Mouse (Mus musculus) left cerebral cortex, postnatal 25 days (tissue): ENCODE measurements around the gene Ifi211. TPM values are rescaled to one million over a fixed set of nuclear protein-coding genes. Genes with fewer than 3 reads are reported as not detected.
"Not testable (repeated sequence)": the region's sequence is repeated elsewhere in the genome, so short reads cannot be mapped to it uniquely, and the experiment has no call there.

Experiments used
- DNase-seq, 2 experiments: peaks; one replicate each; pipeline ENCODE4 v3.0.0; 2022; ENCODE audit warnings: low spot score in 2 of 2, mixed read lengths in 1 of 2
- intact Hi-C: fragments of 180-260 bp; cut with DNase I; formaldehyde crosslinking; loops from one replicate; pipeline ENCODE4 v1.15.1; 2025
- total RNA-seq, 2 experiments: library from RNA; stranded (reverse); gene quantifications; 2 replicates each; pipeline ENCODE4 v1.2.3; 2021

Ifi211 gene
- not detected for total RNA-seq

- DNase-seq, intact Hi-C loops: not testable (repeated sequence)
Measured at GRCm38 (mm10) chr1:173912548-173913255, at the start of gene Ifi211. Ifi211 (minus strand) TSS chr1:173913046.

DNA sequence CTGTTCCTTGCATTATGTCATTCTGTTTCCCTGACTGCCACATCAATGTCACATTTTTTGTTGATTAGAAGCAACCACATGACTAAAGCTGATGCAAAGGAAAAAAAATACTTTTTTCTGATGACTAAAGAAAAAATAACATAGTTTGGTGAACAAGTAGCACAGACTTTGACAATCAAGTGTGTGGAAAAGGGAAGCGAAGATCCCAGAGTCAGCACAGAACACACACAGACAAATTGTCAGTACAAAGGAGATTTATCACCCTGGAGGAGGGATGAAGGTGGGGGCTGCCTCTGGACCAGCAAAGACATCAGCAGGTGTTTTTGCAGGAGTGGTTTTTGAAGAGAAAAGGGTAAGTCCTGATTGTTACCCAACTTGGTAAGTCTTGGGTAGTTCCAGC is 48.6 kb upstream of the Ifi211 start:
- DNase-seq, intact Hi-C loops: not testable (repeated sequence)

DNA sequence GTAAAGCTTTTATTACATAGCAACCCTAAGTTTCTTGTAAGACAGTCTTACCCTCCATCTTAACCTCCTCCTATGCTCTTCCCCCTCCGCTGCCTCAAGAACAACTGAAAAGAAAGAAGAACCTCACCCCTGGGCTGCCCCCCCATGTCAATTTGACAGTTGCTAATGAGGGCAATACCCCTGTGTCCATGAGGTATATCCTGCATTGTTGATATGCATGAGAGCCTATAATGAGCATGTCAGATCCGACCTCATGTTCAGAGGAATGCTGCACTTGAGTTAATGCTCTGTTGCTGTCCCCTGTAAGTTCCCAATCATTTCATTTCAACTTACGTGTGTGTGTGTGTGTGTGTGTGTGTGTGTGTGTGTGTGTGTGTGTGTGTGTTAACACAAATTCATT is 47.2 kb upstream of the Ifi211 start:
- intact Hi-C loops, DNase-seq: not testable (repeated sequence)

DNA sequence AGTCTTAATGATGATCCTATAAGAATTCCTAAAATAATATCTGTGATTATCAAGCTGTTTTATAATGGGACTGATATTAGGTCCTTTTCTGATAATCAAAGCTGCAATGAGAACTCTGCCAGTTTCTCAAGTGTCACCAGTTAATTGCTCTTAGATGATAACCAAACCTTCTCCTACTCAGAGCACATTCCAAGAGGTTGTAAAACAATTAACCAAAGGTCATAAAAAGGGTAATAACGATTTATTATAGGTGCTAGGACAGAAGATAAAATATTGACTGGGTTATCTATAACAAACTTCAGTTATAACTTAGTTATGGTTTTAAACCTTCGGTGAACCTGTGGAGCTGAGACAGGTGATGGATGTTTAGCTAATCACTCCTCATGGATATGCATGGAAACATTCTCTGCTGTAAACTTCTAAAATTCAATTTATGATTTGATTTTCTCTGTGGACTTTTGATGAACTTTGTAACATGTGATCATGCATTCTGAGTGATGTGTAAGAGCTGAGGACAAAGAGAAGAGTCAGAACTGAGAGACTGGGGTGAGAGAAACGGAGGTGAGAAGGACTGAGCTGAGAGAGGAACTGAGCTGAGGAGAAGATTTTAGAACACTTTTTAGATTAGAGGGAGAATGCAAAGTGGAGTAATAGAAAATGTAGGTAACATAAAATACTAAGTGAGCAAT is 43.1 kb upstream of the Ifi211 start:
- DNase-seq, intact Hi-C loops: not testable (repeated sequence)

DNA sequence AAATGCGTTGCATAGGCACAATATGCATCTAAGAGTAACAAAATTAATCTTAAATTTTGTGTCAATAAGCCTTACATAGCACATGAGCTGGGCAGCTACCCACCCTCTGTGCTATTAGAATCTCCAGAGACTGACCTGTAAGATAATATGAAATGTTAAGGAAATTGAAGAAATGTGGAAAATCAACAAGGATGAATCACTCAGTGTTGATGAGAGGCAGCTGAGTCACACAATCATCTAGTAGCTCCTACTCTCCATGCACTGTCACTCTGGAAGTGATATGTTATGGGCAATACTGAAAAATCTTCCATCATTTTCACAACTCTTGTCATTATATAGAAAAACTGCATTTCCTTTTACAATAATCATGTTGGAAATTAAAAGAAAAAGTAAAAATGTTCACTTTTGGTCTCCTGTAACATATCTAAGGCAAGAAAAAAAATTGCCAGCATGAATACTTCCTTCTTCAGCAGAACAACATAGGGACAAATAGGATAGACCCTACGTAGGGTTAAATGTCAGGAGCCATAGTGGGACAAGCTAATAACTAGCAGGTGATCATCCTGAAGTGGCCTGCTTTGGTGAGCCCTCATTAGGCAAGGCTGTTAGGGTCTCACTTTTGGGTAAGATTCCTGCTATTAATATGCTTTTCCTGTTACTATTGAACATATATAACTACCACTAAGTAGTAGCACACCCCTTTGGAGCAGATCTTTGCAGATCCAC is 42.4 kb upstream of the Ifi211 start:
- intact Hi-C loops = no loop called here
- no peak for DNase-seq

DNA sequence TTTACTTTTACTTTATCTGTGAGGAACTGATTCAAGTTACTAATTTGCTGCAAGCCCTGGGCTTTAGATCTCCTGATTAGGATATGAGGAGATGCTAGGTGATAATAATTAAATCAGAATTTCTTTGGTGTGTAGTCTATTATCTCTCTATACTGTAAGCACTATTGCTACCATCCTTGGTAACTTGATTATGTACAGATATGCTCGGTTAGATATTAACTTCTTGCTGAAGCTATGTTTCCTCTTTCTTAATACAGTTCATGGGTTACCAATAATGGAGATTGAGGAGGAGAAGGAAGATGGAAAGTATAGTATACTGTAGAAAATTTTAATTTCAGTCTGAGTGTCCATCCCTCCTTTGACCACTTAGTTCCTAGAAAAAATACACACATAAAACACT is 40.7 kb upstream of the Ifi211 start:
- no peak for DNase-seq
- intact Hi-C loops = no loop called here

- DNase-seq, intact Hi-C loops: not testable (repeated sequence)
Measured at GRCm38 (mm10) chr1:173949044-173949443, 36.2 kb upstream of the Ifi211 start.

- DNase-seq = peak in 1 of 2 experiments; percentile 9
- intact Hi-C loops = not testable (repeated sequence)
Measured at GRCm38 (mm10) chr1:173942780-173943066, 29.9 kb upstream of the Ifi211 start.

DNA sequence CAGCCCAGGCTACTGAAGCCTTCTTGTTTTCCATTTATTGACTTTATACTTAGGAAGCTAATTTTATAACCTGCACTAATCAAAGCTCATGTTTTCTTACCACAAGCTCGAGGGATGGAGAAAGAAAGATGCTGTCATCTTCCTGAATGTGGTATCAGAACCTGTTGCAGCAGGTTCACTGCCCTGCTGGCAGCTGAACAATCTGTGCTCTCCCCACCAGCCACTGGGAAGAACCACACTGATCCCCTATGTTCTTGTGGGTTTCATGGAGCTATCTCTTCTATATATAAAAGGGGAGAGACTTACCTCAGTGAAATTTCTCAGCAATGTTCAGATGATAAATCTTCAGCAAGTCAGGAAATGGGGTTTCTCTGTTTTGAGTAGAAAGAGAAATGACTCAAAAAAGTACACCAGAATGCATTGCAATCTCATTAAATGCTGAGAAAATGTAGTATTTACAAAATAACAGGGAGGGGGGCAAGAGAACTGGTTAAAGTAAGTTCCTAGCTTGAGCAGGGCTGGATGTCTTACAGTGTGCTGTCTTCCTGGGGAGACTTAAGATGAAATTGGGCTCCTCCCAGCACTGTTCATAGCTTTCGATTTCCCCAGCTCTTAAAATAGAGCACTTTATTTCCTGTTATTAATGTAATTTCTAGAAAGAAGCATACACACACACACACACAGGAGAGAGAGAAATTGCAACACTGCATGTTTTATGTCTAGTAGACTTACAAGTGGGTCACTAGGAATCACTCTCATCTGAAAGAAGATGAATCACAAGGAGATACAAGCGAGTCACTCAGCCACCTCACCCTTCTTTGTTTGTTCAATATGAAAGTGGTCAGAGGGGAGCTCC is 29.3 kb upstream of the Ifi211 start, which contains the start of the genes Mndal and Ifi203:
Gene Mndal, minus strand, starts transcription at position 568 of the 856 bp plus-strand sequence.
Gene Ifi203, minus strand, starts transcription at position 749 of the 856 bp plus-strand sequence.
- DNase-seq, intact Hi-C loops: not testable (repeated sequence)

DNA sequence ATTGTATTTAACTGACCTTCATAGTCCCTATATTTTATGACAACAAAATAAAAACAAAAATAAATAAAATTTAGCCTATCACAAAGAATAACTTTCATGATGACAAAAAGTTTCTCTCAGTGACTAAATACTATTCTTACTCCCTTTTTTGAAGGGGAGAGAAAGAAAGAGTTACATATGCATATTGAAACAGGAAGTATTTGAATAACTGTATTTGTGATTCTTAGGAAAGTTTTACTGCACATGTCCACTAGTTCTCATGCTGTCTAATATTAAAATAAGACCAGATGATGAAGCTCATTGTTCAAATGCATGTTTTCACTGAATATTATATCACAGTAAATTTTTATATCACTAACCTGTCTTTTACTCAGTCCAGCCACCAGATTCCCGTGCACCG is 28.7 kb upstream of the Ifi211 start:
- DNase-seq = not testable (repeated sequence)

DNA sequence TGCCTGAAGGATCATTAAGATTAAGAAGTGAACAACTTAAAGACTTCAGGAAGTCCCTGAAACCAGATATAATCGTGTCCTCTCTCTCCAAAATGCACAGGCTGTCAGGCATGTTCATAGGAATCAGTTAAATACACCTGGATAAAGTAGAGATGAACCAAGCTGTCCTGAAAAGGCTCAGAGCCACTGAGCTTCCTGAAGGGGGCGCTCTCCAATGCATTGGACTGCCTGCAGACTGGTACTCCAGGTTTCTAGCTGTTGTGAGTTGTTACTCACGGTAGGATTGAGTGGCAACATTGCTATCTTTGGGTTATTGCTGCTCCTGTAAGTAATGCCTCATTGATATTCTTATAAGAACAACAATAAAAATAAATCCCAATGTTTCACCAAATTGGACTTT is 6.4 kb upstream of the Ifi211 start:
- DNase-seq, intact Hi-C loops: not testable (repeated sequence)

More for the DNA sequence above, 28.7 kb upstream of the Ifi211 start:
- intact Hi-C loops = not testable (repeated sequence)

DNA sequence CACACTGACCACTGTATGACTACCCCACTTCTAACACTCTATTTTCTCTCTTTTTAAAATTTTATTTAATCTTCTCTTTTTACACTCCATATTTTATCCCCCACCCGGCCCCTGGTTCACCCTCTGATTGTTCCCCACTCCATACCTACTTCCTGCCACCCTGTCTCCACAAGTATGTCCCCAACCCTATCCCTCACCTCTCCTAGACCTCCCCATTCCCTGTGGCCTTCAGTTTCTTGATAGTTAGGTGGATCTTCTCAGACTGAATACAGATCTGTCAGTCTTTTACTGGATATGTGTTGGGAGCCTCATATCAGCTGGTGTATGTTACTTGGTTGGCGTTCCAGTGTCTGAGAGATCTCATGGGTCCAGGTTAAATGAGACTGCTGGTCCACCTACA is 1.7 kb upstream of the Ifi211 start:
- no peak for DNase-seq
- intact Hi-C loops = no loop called here

DNA sequence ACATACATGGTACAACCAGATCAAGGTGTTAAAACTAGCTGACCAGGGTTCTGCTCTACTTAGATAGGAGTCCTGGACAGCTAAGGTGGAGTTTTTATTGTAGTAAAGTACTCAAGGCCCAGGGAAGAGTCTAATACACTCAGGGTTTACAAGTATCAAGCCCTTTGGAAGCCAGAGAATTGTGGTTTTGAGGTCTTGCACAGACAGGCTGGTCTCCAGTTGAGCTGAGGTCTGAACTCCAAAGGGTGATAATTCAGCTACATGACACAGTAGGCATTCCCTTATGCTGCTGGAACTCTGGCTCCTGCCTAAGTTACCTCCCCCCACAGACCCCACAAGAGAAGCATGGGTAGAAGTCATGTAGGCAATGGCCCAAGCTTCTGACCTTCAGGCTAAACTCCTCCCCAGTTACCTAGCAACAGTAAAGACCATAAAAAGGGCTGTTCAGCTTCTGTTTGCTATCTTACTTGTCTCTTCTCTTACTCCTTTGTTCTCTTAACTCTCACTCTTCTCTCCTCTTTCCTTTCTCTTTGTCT is 478 bp upstream of the Ifi211 start:
- intact Hi-C loops = not testable (repeated sequence)

DNA sequence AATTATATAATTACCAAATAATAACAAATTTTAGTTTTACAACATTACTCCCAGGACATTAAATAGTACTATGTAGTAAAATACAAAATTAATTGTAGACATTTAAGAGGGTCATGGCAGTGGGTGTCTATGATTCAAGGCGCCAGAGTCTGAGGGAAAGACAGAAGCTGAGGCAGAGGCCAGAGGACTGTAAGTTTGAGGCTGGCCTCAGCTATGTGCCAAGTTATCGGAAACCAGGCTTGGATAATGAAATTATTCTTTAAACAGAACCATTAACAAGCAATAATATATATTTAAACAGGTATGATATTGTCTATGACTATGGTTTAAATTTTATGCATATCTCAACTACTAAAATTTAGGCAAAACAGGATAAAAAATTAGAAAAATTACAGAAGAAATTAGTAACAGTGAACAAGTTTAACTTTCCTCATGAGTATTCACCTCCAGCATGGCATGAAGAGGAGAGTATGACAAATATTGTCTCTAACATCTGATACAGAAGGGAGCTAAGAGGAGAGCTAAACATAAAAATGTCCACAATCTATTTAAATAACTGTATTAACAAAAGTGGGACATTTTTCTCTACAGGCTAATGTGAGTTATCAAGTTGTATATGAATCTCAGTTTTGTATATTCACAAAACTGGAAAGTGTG is 910 bp downstream of the Ifi211 start:
- no peak for DNase-seq
- intact Hi-C loops = no loop called here

More for the DNA sequence above, 478 bp upstream of the Ifi211 start:
- DNase-seq = not testable (repeated sequence)

- intact Hi-C loops, DNase-seq: not testable (repeated sequence)
Measured at GRCm38 (mm10) chr1:173908390-173908789, 4.5 kb downstream of the Ifi211 start.

GRCm38 (mm10) chr1:173905885-173906284 is 7.0 kb downstream of the Ifi211 start:
- intact Hi-C loops, DNase-seq: not testable (repeated sequence)

DNA sequence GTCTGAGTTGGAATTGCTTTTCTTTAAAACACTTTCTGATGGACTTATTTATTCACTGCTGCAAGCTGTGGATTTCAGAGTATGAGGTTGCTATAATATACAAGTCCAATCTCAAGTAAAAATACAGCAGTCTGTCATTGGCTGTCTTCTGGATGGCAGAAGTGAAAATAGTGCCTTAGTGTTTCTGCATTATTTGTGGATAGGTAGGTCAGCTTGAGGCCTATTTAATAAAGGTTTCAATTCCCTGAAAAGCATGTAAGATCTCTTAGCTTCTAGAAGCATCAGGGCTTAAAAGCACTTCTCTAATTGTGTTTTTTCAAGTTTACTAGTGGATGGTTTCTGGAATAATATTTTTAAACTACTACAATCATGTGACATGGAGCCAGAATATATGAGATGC is 23.1 kb downstream of the Ifi211 start:
- DNase-seq, intact Hi-C loops: not testable (repeated sequence)

- intact Hi-C loops, DNase-seq: not testable (repeated sequence)
Measured at GRCm38 (mm10) chr1:173887026-173887787, 25.6 kb downstream of the Ifi211 start.
